ENCODE assay signal across 8 mouse cellular contexts in genomic region chr7:4739544-4740275, GRCm38 (mm10). TPM values are rescaled to one million over a fixed set of nuclear protein-coding genes. Genes with fewer than 3 reads are reported as not detected.
DNase-seq lines count a peak whose midpoint lies in the region; ATAC-seq and TF ChIP-seq lines count a peak whose summit lies in the region.

Kmt5c (plus strand) TSS chr7:4740115.

- intact Hi-C loops in heart, postnatal 10 days (cut with DNase I), result loop anchor here (2.0 kb wide), 2 partner anchors 53 to 55 kb away; partner anchors contain the start of genes Hspbp1 and Rpl28

- no peaks in the 10 kb centered on the region for H3K27me3 ChIP-seq in ES-Bruce4 (ENCODE audit: control insufficient read depth, insufficient read depth, low read length, poor library complexity, severe bottlenecking)
- no peaks in the 10 kb centered on the region for H3K27me3 ChIP-seq in forebrain, embryonic 13.5 days
- H3K27me3 ChIP-seq in liver, postnatal 0 days (ENCODE audit: insufficient read depth, low read length), result no peaks in the 10 kb centered on the region
- H3K27me3 ChIP-seq in neural tube, embryonic 14.5 days (ENCODE audit: control insufficient read depth, insufficient read depth, low read length), result no peaks in the 10 kb centered on the region

- DNase-seq in heart, postnatal 10 days, result peak; percentile 99 to 100
- DNase-seq in large intestine, adult 2 months (ENCODE audit: low read depth, low spot score), result peak; percentile 100
- peak; percentile 94 for DNase-seq in liver, postnatal 0 days
- DNase-seq in testis, postnatal 10 days (ENCODE audit: low spot score), result peak; percentile 95

- no peaks in the 10 kb centered on the region for H3K4me1 ChIP-seq in ES-Bruce4 (ENCODE audit: control insufficient read depth, insufficient read depth, low read length)
- H3K4me1 ChIP-seq in forebrain, embryonic 13.5 days, result peaks cover 38% of the 10 kb centered on the region
- H3K4me1 ChIP-seq in liver, postnatal 0 days (ENCODE audit: insufficient read depth), result peaks cover 42% of the 10 kb centered on the region
- peaks cover 31% of the 10 kb centered on the region for H3K4me1 ChIP-seq in neural tube, embryonic 14.5 days (ENCODE audit: control insufficient read depth, insufficient read depth, low read length)

- WGBS in forebrain, embryonic 13.5 days, result 0% methylated on average over 38 of the region's 44 CpGs
- WGBS in large intestine, adult 2 months, result under 1% methylated on average over 44 of the region's 44 CpGs
- WGBS in liver, postnatal 0 days (ENCODE audit: insufficient replicate concordance), result under 1% methylated on average over 41 of the region's 44 CpGs
- 1% methylated on average over 37 of the region's 44 CpGs for WGBS in neural tube, embryonic 14.5 days

- H3K4me2 ChIP-seq in forebrain, embryonic 13.5 days, result peak within 1 kb of the TSS; percentile 85
- peak within 1 kb of the TSS; percentile 96 for H3K4me2 ChIP-seq in liver, postnatal 0 days (ENCODE audit: low read depth, low read length)
- peak within 1 kb of the TSS; percentile 84 for H3K4me2 ChIP-seq in neural tube, embryonic 14.5 days (ENCODE audit: low read depth, low read length)

- peak; percentile 95 for ATAC-seq in cerebellum, adult (ENCODE audit: insufficient number of reproducible peaks, low FRiP score, low TSS enrichment)
- peak; percentile 97 for ATAC-seq in forebrain, embryonic 13.5 days
- peak; percentile 90 for ATAC-seq in liver, postnatal 0 days
- peak; percentile 97 for ATAC-seq in neural tube, embryonic 14.5 days (ENCODE audit: low read depth)

- no peak for TF ChIP-seq EP300 in ES-Bruce4 (IDR thresholded peaks at IDR 0.05; ENCODE audit: insufficient read depth, low read depth, low read length)
- TF ChIP-seq EP300 in liver, postnatal 0 days (IDR thresholded peaks at IDR 0.05; ENCODE audit: low read depth), result peak; percentile 85

- H3K4me3 ChIP-seq in ES-Bruce4 (ENCODE audit: low read depth, low read length), result peak within 1 kb of the TSS; percentile 98
- peak within 1 kb of the TSS; percentile 75 for H3K4me3 ChIP-seq in forebrain, embryonic 13.5 days
- H3K4me3 ChIP-seq in liver, postnatal 0 days (ENCODE audit: low read depth, low read length), result peak within 1 kb of the TSS; percentile 96
- H3K4me3 ChIP-seq in neural tube, embryonic 14.5 days (ENCODE audit: low read depth, low read length), result peak within 1 kb of the TSS; percentile 74

- H3K9ac ChIP-seq in ES-Bruce4 (ENCODE audit: low read depth, poor library complexity, severe bottlenecking), result peak within 1 kb of the TSS; percentile 91
- peak within 1 kb of the TSS; percentile 93 for H3K9ac ChIP-seq in forebrain, embryonic 13.5 days
- H3K9ac ChIP-seq in liver, postnatal 0 days (replicated peaks), result peak within 1 kb of the TSS; percentile 89
- H3K9ac ChIP-seq in neural tube, embryonic 14.5 days (replicated peaks; ENCODE audit: low read depth, low read length), result peak within 1 kb of the TSS; percentile 87

- TF ChIP-seq POLR2A in ES-Bruce4 (IDR thresholded peaks at IDR 0.05; ENCODE audit: insufficient read depth, low read length), result peak; percentile 63

- TF ChIP-seq CTCF in ES-Bruce4 (IDR thresholded peaks at IDR 0.05; ENCODE audit: low read depth, low read length), result no peak
- peak; percentile 48 for TF ChIP-seq CTCF in liver, postnatal 0 days (IDR thresholded peaks at IDR 0.05; ENCODE audit: low read depth)

- peak within 1 kb of the TSS; percentile 59 for H3K27ac ChIP-seq in ES-Bruce4 (ENCODE audit: insufficient read depth, low read length)
- peak within 1 kb of the TSS; percentile 93 for H3K27ac ChIP-seq in forebrain, embryonic 13.5 days
- H3K27ac ChIP-seq in liver, postnatal 0 days (ENCODE audit: low read depth), result peak within 1 kb of the TSS; percentile 94
- H3K27ac ChIP-seq in neural tube, embryonic 14.5 days (ENCODE audit: low read depth, low read length), result peak within 1 kb of the TSS; percentile 91

- no peaks in the 10 kb centered on the region for H3K9me3 ChIP-seq in ES-Bruce4 (replicated peaks; ENCODE audit: control insufficient read depth, insufficient read depth, low read length, poor library complexity, severe bottlenecking)
- H3K9me3 ChIP-seq in forebrain, embryonic 13.5 days (replicated peaks), result no peaks in the 10 kb centered on the region
- H3K9me3 ChIP-seq in liver, postnatal 0 days (ENCODE audit: low read length), result no peaks in the 10 kb centered on the region
- H3K9me3 ChIP-seq in neural tube, embryonic 14.5 days (ENCODE audit: control insufficient read depth, low read length), result no peaks in the 10 kb centered on the region

- peaks cover 16% of the 10 kb centered on the region for H3K36me3 ChIP-seq in ES-Bruce4 (ENCODE audit: control insufficient read depth, insufficient read depth, low read length, poor library complexity, severe bottlenecking)
- H3K36me3 ChIP-seq in forebrain, embryonic 13.5 days (ENCODE audit: poor library complexity, severe bottlenecking), result peaks cover 26% of the 10 kb centered on the region
- H3K36me3 ChIP-seq in liver, postnatal 0 days (replicated peaks; ENCODE audit: insufficient read depth, low read length), result peaks cover 23% of the 10 kb centered on the region
- H3K36me3 ChIP-seq in neural tube, embryonic 14.5 days (ENCODE audit: control insufficient read depth, insufficient read depth, low read length), result no peaks in the 10 kb centered on the region

RNA-seq across cellular contexts. Expression of gene Kmt5c, which starts in this region (rescaled TPM):
- 69.0 and 72.3 TPM in 2 replicates for polyA plus RNA-seq in ES-Bruce4 (2011; ENCODE audit: insufficient read depth, insufficient read length, low read depth, missing spikeins)
- 75.3 and 84.3 TPM in 2 replicates for polyA plus RNA-seq in forebrain, embryonic 13.5 days (2015; fragmentation: Nextera tagmentation; extraction: Ambion mirVana)
- 10 to 100 TPM; 32.1 to 37.1 TPM for total RNA-seq in heart, postnatal 10 days (2021)
- 95.6 and 126 TPM in 2 replicates for polyA plus RNA-seq in large intestine, adult 2 months (2012; rRNA removed)
- 25.9 and 33.6 TPM in 2 replicates for polyA plus RNA-seq in liver, postnatal 0 days (2015; fragmentation: Nextera tagmentation; extraction: Ambion mirVana)
- polyA plus RNA-seq in neural tube, embryonic 14.5 days (2014; fragmentation: Nextera tagmentation; extraction: Ambion mirVana), result 50.9 and 64.8 TPM in 2 replicates

Comparison
In these comparisons a context has a peak if more than half of its experiments do, and no peak if none do; other contexts are left out.
1. Peak in every context shown above with its lines: DNase-seq, ATAC-seq, H3K4me3 ChIP-seq and H3K27ac ChIP-seq.